Mouse (Mus musculus) bone marrow, adult 2 months (tissue): ENCODE data around the gene Atg5. TPM values are rescaled to one million over a fixed set of nuclear protein-coding genes. Genes with fewer than 3 reads are reported as not detected.

Experiments
- H3K27ac ChIP-seq: fragments of 200-500 bp; 2 replicates; pipeline ENCODE4 v1.5.1; 2012; ENCODE audit warnings: low read depth, mild to moderate bottlenecking, control low read depth, inconsistent platforms, low read length; ENCODE audit not compliant: control insufficient read depth, poor library complexity, insufficient read depth
- H3K4me1 ChIP-seq: fragments of 200-500 bp; 2 replicates; pipeline ENCODE4 v1.6.1; 2011; ENCODE audit warnings: low read length; ENCODE audit not compliant: control insufficient read depth, insufficient read depth
- H3K4me3 ChIP-seq: fragments of 200-500 bp; replicated peaks from 2 replicates; pipeline ENCODE3; 2011; ENCODE audit warnings: mild to moderate bottlenecking, low read depth, low read length, control low read depth; ENCODE audit not compliant: control insufficient read depth
- CTCF ChIP-seq: fragments of 200-500 bp; IDR thresholded peaks from 2 replicates; pipeline ENCODE4 v1.5.1; 2011; ENCODE audit warnings: low read length, control low read depth; ENCODE audit not compliant: control insufficient read depth, insufficient read depth
- POLR2A ChIP-seq: fragments of 200-500 bp; IDR thresholded peaks from 2 replicates; pipeline ENCODE4 v1.6.1; 2011; ENCODE audit warnings: low read depth, mild to moderate bottlenecking, control low read depth, low read length, borderline replicate concordance; ENCODE audit not compliant: control insufficient read depth
- WGBS: fragments of 180-500 bp; shearing (Covaris S2); methylation state at CpG from one replicate; pipeline ENCODE4 v1.1.7; 2018; 5-methylcytosine and 5-hydroxymethylcytosine counted together
- polyA plus RNA-seq: library from polyadenylated mRNA; stranded (reverse); fragments of >200 nt; gene quantifications from 2 replicates; pipeline ENCODE4 v1.2.4, GENCODE M21; 2011; ENCODE audit warnings: low replicate concordance; ENCODE audit not compliant: missing spikeins, insufficient read depth, insufficient read length

Atg5 gene
- polyA plus RNA-seq, 1 experiment: 10.7 TPM

DNA sequence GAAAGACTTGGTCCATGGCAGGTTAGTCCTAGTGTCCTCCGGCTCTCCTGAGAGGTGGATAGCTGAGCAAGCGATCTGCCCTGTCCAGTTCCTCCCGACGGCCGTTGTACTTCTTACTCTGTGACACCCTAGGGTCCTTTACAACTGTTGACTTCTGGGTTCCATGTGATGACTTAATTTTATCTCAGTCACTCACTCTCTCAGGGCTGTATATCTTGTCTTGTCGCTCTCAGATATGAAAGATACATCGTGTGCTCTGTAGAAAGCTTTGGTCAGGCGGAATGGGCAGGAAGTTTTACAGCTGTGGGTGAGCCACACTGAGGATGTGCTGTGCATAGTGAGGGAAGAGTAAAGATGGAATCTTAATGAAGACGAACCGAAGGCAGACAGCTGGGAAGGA, 86.2 kb downstream of the Atg5 start:
- no peak overlapping the region for H3K27ac ChIP-seq
- no peaks in the 10 kb centered on the region for H3K4me1 ChIP-seq
- no peak overlapping the region for H3K4me3 ChIP-seq
- TF ChIP-seq CTCF (no peak), POLR2A (no peak)
- WGBS: 68% methylated on average over 10 of the region's 10 CpGs

DNA sequence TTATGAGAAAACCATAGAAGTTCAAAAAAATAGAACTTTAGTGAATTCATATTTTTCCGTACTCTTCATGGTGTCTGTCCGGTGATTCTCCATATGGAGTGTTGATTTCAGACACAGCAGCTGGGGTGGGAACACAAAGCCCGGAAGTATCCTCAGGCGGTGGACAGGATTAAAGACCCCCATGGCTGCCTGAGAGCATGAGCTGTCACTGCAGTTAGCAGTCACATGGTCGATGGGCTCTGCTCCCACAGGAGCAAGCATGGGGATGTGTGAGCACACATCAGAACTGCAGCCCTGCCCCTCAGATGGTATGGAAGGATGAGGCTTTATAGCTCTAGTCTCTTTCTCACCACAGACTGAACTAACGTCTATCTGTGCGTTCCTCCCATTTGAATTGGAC, 87.1 kb downstream of the Atg5 start:
- WGBS: 91% methylated on average over 7 of the region's 7 CpGs
- Histone ChIP-seq H3K27ac (no peak overlapping the region), H3K4me1 (no peaks in the 10 kb centered on the region), H3K4me3 (no peak overlapping the region)
- TF ChIP-seq POLR2A: no peak
- no peak for TF ChIP-seq CTCF

DNA sequence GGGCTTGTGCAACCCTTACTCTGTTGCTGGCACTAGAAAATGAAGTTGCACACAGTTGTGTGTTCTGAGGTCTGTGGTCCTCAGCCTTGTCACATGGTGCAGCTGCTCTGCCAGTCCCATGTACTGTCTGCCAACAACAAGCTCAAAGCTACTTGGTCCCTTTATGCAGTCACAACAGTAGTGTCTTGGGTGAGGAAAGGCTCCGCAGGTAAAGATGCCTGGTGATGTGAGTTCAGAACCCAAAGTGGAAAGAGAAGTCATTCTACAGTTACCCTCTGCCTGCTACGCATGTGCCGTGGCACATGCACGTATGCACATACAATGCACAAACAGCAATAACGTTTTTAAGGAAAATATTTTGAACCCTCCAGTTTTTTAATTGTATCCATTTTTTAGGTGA, 88.5 kb downstream of the Atg5 start:
- 88% methylated on average over 5 of the region's 5 CpGs for WGBS
- Histone ChIP-seq H3K27ac (no peak overlapping the region), H3K4me3 (no peak overlapping the region), H3K4me1 (no peaks in the 10 kb centered on the region)
- TF ChIP-seq CTCF: no peak
- TF ChIP-seq POLR2A: no peak

DNA sequence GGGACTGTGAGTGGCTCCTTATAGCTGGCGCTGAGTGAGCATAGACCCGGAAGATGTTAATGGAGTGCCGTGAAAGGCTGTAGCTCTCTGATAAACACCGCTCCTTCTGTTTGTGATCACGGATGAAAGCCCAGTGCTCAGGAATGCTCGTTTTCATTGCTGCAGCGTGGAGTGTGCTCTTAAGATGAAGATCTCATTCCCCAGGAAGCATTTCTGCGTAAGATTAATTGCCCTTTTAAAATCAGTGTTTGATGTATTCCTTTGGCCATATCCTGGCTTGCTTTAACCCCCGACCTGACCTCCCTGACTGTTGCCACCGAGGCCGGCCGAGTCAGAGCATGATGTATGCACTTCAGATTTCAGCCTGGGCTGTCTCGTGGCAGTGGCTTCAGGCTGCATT, 89.2 kb downstream of the Atg5 start:
- TF ChIP-seq CTCF (no peak), POLR2A (no peak)
- WGBS: 90% methylated on average over 13 of the region's 13 CpGs
- no peak overlapping the region for H3K27ac ChIP-seq
- H3K4me3 ChIP-seq: no peak overlapping the region
- H3K4me1 ChIP-seq: no peaks in the 10 kb centered on the region

DNA sequence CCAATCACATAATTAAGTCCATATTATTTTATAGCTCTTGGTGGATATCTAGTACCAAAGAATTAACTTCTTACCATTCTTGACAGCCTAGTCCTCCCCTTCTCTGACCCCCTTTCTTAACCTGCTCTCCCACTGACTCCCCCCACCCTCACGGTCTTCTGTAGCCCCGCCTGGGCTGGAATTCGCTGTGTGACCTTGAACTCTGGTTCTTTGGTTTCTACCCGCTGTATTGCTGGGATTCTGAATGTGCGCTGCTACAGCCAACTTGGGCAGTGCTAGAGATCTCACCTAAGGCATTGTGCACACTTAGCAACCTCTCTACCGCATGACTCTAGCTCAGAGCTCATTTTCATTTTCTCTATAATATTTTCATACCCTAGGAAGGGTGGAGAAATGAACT, 90.7 kb downstream of the Atg5 start:
- H3K27ac ChIP-seq: no peak overlapping the region
- 88% methylated on average over 6 of the region's 6 CpGs for WGBS
- H3K4me1 ChIP-seq: no peaks in the 10 kb centered on the region
- TF ChIP-seq POLR2A (no peak), CTCF (no peak)
- no peak overlapping the region for H3K4me3 ChIP-seq

DNA sequence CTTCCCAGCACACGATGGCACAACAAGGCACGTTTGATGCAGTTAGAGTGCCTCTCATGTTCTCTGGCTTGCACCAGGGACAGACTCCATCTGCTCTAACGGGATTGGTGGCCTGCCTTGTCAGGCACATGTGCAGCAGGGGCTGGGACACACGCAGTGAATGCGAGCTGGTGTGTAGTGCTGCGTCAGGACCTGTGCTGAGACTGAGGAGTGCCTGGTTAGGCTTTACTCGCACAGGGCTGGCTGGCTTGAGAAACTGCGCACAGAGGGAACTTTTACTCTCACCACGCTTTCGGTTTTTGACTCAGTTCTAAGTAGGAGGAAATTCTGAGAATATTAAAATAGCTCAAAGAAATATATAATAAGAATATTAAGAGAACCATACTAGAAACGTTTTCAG, 92.5 kb downstream of the Atg5 start:
- WGBS: 83% methylated on average over 11 of the region's 11 CpGs
- H3K4me1 ChIP-seq: no peaks in the 10 kb centered on the region
- TF ChIP-seq CTCF (no peak), POLR2A (no peak)
- H3K27ac ChIP-seq: no peak overlapping the region
- no peak overlapping the region for H3K4me3 ChIP-seq

DNA sequence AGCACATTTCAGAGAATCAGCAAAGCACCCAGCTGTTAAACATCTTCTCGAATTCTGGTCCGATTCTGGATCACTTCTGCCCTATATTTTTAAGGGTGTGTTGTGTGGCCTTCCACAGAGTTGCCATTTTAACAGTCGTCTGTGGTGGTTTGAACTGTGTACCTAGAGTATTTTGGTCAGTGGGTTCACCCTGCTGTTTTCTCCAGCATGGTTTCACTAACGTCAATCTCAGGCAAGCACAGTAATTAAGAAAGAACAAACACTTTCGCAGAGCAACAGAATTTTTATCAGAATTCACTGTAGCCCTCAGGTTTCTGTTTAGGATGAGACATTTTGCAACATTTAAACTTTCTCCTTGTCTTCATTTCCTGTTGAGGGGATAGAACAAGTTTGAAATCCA, 94.3 kb downstream of the Atg5 start:
- no peak overlapping the region for H3K4me3 ChIP-seq
- H3K4me1 ChIP-seq: no peaks in the 10 kb centered on the region
- 84% methylated on average over 5 of the region's 5 CpGs for WGBS
- no peak overlapping the region for H3K27ac ChIP-seq
- TF ChIP-seq CTCF (no peak), POLR2A (no peak)

DNA sequence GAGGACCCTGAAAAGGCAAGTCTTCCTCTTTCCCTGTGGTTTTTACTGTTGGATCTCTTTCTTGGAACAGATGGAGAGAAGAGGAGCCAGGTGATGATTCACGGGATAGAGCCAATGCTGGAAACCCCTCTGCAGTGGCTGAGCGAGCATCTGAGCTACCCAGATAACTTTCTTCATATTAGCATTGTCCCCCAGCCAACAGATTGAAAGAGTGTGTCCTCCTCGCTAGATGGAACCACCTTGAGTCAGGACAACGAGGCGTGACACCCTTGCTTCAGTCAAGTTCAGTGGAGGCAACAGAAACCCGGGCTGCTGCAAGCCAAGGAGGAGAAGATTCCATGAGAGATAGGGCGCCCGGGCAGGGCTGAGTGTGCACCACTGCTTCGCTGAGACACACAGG, 94.7 kb downstream of the Atg5 start:
- 77% methylated on average over 9 of the region's 9 CpGs for WGBS
- H3K4me3 ChIP-seq: no peak overlapping the region
- H3K4me1 ChIP-seq: no peaks in the 10 kb centered on the region
- no peak for TF ChIP-seq POLR2A
- no peak for TF ChIP-seq CTCF
- H3K27ac ChIP-seq: no peak overlapping the region

DNA sequence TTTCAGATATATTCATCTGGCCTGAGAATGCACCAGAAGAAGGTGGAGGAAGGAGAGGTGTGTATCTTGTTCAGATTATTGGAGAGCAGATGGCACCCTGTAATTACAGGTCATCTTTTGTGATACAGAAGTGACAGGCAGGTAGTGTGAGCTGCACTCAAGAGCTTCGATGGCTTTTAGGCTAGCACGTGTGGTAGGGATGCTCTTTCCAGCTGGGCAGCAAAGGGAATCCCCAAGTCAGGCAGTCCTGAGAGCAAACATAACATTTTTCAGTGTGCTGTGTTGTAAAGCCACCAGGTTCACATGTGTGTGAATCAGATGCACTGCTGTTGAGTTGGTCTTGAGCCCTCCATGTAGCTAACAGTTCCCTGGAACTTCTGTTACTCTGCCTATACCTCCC, 98.0 kb downstream of the Atg5 start:
- TF ChIP-seq CTCF (no peak), POLR2A (no peak)
- Histone ChIP-seq H3K4me3 (no peak overlapping the region), H3K4me1 (no peaks in the 10 kb centered on the region), H3K27ac (no peak overlapping the region)
- WGBS: 86% methylated on average over 2 of the region's 2 CpGs
